Mouse (Mus musculus): Measurements from ENCODE around the gene Pde6c. TPM values are rescaled to one million over a fixed set of nuclear protein-coding genes. Genes with fewer than 3 reads are reported as not detected.

The Pde6c gene
- total RNA-seq (2023), result 0.21 TPM

GRCm38 (mm10) chr19:38132481-38132880 lies at the start of gene Pde6c:
TSS of gene Pde6c (plus strand) at chr19:38132781.

GRCm38 (mm10) chr19:38096858-38097758 lies 35.5 kb upstream of the Pde6c start, which contains the start of gene Ffar4:
TSS of gene Ffar4 (plus strand) at chr19:38097071.

GRCm38 (mm10) chr19:38125219-38125610 lies 7.4 kb upstream of the Pde6c start, which contains the start of gene Rbp4:
TSS of gene Rbp4 (minus strand) at chr19:38125281.

GRCm38 (mm10) chr19:38223905-38224684 lies 91.5 kb downstream of the Pde6c start, which contains the start of gene Fra10ac1:
TSS of gene Fra10ac1 (minus strand) at chr19:38224156.

Other genes starting within 250 kb of the Pde6c start
- 7.9 TPM for gene Myof, start 89.2 kb upstream of the Pde6c start, total RNA-seq (2023)
- gene Cep55, start 77.8 kb upstream of the Pde6c start, total RNA-seq (2023), result 0.62 TPM
- not detected for gene Ffar4, start 35.7 kb upstream of the Pde6c start, total RNA-seq (2023)
- not detected for gene Rbp4, start 7.5 kb upstream of the Pde6c start, total RNA-seq (2023)
- 18.3 TPM for gene Fra10ac1, start 91.4 kb downstream of the Pde6c start, total RNA-seq (2023)
- gene Lgi1, start 131.8 kb downstream of the Pde6c start, total RNA-seq (2023), result not detected

Measured in CD4-positive naive resting alpha-beta T cell, adult 76 days (primary cell).